Mouse (Mus musculus): ENCODE measurements around the gene Rnf144b. TPM values are rescaled to one million over a fixed set of nuclear protein-coding genes. Genes with fewer than 3 reads are reported as not detected.
A peak's percentile ranks its signal among the peaks of the same experiment; 100 is the strongest.

Rnf144b gene
- polyA plus RNA-seq, 1 experiment = 15.1 TPM

GRCm38 (mm10) chr13:47232163-47232562 is 109.7 kb downstream of the Rnf144b start:
- Histone ChIP-seq H3K27ac (ENCODE audit: insufficient read depth, low read length) (no peak overlapping the region), H3K4me1 (ENCODE audit: control insufficient read depth, insufficient read depth, low read length) (no peaks in the 10 kb centered on the region), H3K4me3 (ENCODE audit: insufficient read depth, low read length) (no peak overlapping the region)
- TF ChIP-seq POLR2A (IDR thresholded peaks at IDR 0.05; ENCODE audit: extremely low read depth, insufficient read depth, low read length) (no peak), CTCF (IDR thresholded peaks at IDR 0.05; ENCODE audit: extremely low read depth, insufficient read depth, low read length) (no peak)

GRCm38 (mm10) chr13:47237376-47237775 is 114.9 kb downstream of the Rnf144b start:
- H3K4me3 ChIP-seq (ENCODE audit: insufficient read depth, low read length) = no peak overlapping the region
- no peaks in the 10 kb centered on the region for H3K4me1 ChIP-seq (ENCODE audit: control insufficient read depth, insufficient read depth, low read length)
- H3K27ac ChIP-seq (ENCODE audit: insufficient read depth, low read length) = no peak overlapping the region
- no peak for TF ChIP-seq CTCF (IDR thresholded peaks at IDR 0.05; ENCODE audit: extremely low read depth, insufficient read depth, low read length)
- TF ChIP-seq POLR2A (IDR thresholded peaks at IDR 0.05; ENCODE audit: extremely low read depth, insufficient read depth, low read length) = no peak

GRCm38 (mm10) chr13:47238131-47238530 is 115.7 kb downstream of the Rnf144b start:
- no peak for TF ChIP-seq CTCF (IDR thresholded peaks at IDR 0.05; ENCODE audit: extremely low read depth, insufficient read depth, low read length)
- TF ChIP-seq POLR2A (IDR thresholded peaks at IDR 0.05; ENCODE audit: extremely low read depth, insufficient read depth, low read length) = no peak
- Histone ChIP-seq H3K27ac (ENCODE audit: insufficient read depth, low read length) (no peak overlapping the region), H3K4me1 (ENCODE audit: control insufficient read depth, insufficient read depth, low read length) (no peaks in the 10 kb centered on the region), H3K4me3 (ENCODE audit: insufficient read depth, low read length) (no peak overlapping the region)

- Histone ChIP-seq H3K4me1 (ENCODE audit: control insufficient read depth, insufficient read depth, low read length) (peaks cover 5% of the 10 kb centered on the region), H3K27ac (ENCODE audit: insufficient read depth, low read length) (peak overlapping the region; percentile 72), H3K4me3 (ENCODE audit: insufficient read depth, low read length) (no peak overlapping the region)
- no peak for TF ChIP-seq POLR2A (IDR thresholded peaks at IDR 0.05; ENCODE audit: extremely low read depth, insufficient read depth, low read length)
- no peak for TF ChIP-seq CTCF (IDR thresholded peaks at IDR 0.05; ENCODE audit: extremely low read depth, insufficient read depth, low read length)
Measured at GRCm38 (mm10) chr13:47243569-47243968, 121.1 kb downstream of the Rnf144b start.

GRCm38 (mm10) chr13:47244771-47245170 is 122.3 kb downstream of the Rnf144b start:
- peaks cover 5% of the 10 kb centered on the region for H3K4me1 ChIP-seq (ENCODE audit: control insufficient read depth, insufficient read depth, low read length)
- H3K4me3 ChIP-seq (ENCODE audit: insufficient read depth, low read length) = no peak overlapping the region
- no peak overlapping the region for H3K27ac ChIP-seq (ENCODE audit: insufficient read depth, low read length)
- TF ChIP-seq POLR2A (IDR thresholded peaks at IDR 0.05; ENCODE audit: extremely low read depth, insufficient read depth, low read length) (no peak), CTCF (IDR thresholded peaks at IDR 0.05; ENCODE audit: extremely low read depth, insufficient read depth, low read length) (no peak)

- H3K4me3 ChIP-seq (ENCODE audit: insufficient read depth, low read length) = no peak overlapping the region
- TF ChIP-seq POLR2A (IDR thresholded peaks at IDR 0.05; ENCODE audit: extremely low read depth, insufficient read depth, low read length) (no peak), CTCF (IDR thresholded peaks at IDR 0.05; ENCODE audit: extremely low read depth, insufficient read depth, low read length) (no peak)
- peaks cover 5% of the 10 kb centered on the region for H3K4me1 ChIP-seq (ENCODE audit: control insufficient read depth, insufficient read depth, low read length)
- no peak overlapping the region for H3K27ac ChIP-seq (ENCODE audit: insufficient read depth, low read length)
Measured at GRCm38 (mm10) chr13:47246459-47246858, 124.0 kb downstream of the Rnf144b start.

GRCm38 (mm10) chr13:47247156-47247800 is 124.8 kb downstream of the Rnf144b start:
- Histone ChIP-seq H3K4me1 (ENCODE audit: control insufficient read depth, insufficient read depth, low read length) (peaks cover 5% of the 10 kb centered on the region), H3K4me3 (ENCODE audit: insufficient read depth, low read length) (no peak overlapping the region), H3K27ac (ENCODE audit: insufficient read depth, low read length) (no peak overlapping the region)
- no peak for TF ChIP-seq CTCF (IDR thresholded peaks at IDR 0.05; ENCODE audit: extremely low read depth, insufficient read depth, low read length)
- TF ChIP-seq POLR2A (IDR thresholded peaks at IDR 0.05; ENCODE audit: extremely low read depth, insufficient read depth, low read length) = no peak

GRCm38 (mm10) chr13:47248289-47249010 is 126.0 kb downstream of the Rnf144b start:
- TF ChIP-seq CTCF (IDR thresholded peaks at IDR 0.05; ENCODE audit: extremely low read depth, insufficient read depth, low read length) (no peak), POLR2A (IDR thresholded peaks at IDR 0.05; ENCODE audit: extremely low read depth, insufficient read depth, low read length) (no peak)
- H3K4me3 ChIP-seq (ENCODE audit: insufficient read depth, low read length) = no peak overlapping the region
- H3K27ac ChIP-seq (ENCODE audit: insufficient read depth, low read length) = no peak overlapping the region
- peaks cover 5% of the 10 kb centered on the region for H3K4me1 ChIP-seq (ENCODE audit: control insufficient read depth, insufficient read depth, low read length)

- H3K4me1 ChIP-seq (ENCODE audit: control insufficient read depth, insufficient read depth, low read length) = peaks cover 1% of the 10 kb centered on the region; the same call in 1 of the 2 replicates
- no peak overlapping the region for H3K4me3 ChIP-seq (ENCODE audit: insufficient read depth, low read length)
- H3K27ac ChIP-seq (ENCODE audit: insufficient read depth, low read length) = no peak overlapping the region
- TF ChIP-seq CTCF (IDR thresholded peaks at IDR 0.05; ENCODE audit: extremely low read depth, insufficient read depth, low read length) (no peak), POLR2A (IDR thresholded peaks at IDR 0.05; ENCODE audit: extremely low read depth, insufficient read depth, low read length) (no peak)
Measured at GRCm38 (mm10) chr13:47250615-47251014, 128.2 kb downstream of the Rnf144b start.
